Mouse (Mus musculus) embryonic fibroblast, embryonic 13.5 days (primary cell): ENCODE data around the gene Boll. TPM values are rescaled to one million over a fixed set of nuclear protein-coding genes. Genes with fewer than 3 reads are reported as not detected.
"Not testable (repeated sequence)": the region's sequence is repeated elsewhere in the genome, so short reads cannot be mapped to it uniquely, and the experiment has no call there.

ENCODE experiments used
- H3K27ac ChIP-seq: 2 replicates; pipeline ENCODE4 v1.5.1; 2012; ENCODE audit warnings: low read length, control low read depth, inconsistent platforms; ENCODE audit not compliant: insufficient read depth
- H3K4me1 ChIP-seq: 2 replicates; pipeline ENCODE4 v1.6.1; 2011; ENCODE audit warnings: low read length; ENCODE audit not compliant: control insufficient read depth, insufficient read depth
- H3K4me3 ChIP-seq: 2 replicates; pipeline ENCODE4 v1.5.1; 2011; ENCODE audit warnings: mild to moderate bottlenecking, control low read depth, low read length; ENCODE audit not compliant: insufficient read depth
- CTCF ChIP-seq: IDR thresholded peaks from 2 replicates; pipeline ENCODE4 v1.5.1; 2011; ENCODE audit warnings: mild to moderate bottlenecking, control low read depth, low read length, moderate library complexity, borderline replicate concordance; ENCODE audit not compliant: insufficient read depth
- POLR2A ChIP-seq: IDR thresholded peaks from 2 replicates; pipeline ENCODE4 v1.6.1; 2011; ENCODE audit warnings: low read depth, mild to moderate bottlenecking, control low read depth, low read length, moderate library complexity
- polyA plus RNA-seq: library from polyadenylated mRNA; stranded (reverse); fragments of >200 nt; gene quantifications from 2 replicates; pipeline ENCODE4 v1.2.4, GENCODE M21; 2011; ENCODE audit warnings: low read depth; ENCODE audit not compliant: missing spikeins, insufficient read length

Boll gene
- polyA plus RNA-seq, 1 experiment: not detected

DNA sequence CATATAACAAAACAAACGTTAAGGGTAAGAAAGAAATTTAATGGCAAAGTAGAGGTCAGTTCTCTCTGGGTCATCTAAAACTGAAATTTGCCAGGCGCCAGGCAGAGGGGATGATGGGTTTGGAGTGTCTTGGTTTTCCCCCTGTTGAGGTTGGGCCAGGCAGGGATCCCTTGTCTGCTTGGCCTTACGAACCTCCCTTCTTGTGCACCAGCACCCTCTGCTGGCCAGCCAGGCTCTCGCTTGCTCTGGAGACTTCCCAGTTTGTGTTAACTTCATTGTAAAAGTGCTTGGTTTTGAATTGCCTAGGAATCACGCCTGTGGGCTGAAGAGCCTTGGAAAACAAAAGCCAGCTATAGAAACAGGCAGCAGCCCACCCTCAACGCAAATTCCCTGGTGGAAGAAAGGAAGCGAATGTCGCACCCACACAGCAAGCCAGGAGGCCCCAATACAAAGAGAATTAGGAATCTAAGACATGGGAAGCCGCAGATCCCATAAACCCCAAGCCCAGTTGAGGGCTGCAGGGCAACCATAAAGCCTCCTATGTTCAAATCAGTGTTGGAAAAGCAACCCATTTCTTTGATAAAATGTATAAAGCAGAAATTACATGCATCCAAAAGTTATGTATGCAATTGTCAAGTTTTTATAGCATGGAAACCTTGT, 20.0 kb upstream of the Boll start:
- H3K27ac ChIP-seq: no peak overlapping the region
- TF ChIP-seq POLR2A (no peak), CTCF (peak; percentile 94)
- H3K4me1 ChIP-seq: no peaks in the 10 kb centered on the region

GRCm38 (mm10) chr1:55380527-55380926, 17.3 kb upstream of the Boll start:
- Histone ChIP-seq H3K4me3 (no peak overlapping the region), H3K4me1 (no peaks in the 10 kb centered on the region), H3K27ac (no peak overlapping the region)
- TF ChIP-seq POLR2A (no peak), CTCF (no peak)

More for the DNA sequence above, 20.0 kb upstream of the Boll start:
- no peak overlapping the region for H3K4me3 ChIP-seq

DNA sequence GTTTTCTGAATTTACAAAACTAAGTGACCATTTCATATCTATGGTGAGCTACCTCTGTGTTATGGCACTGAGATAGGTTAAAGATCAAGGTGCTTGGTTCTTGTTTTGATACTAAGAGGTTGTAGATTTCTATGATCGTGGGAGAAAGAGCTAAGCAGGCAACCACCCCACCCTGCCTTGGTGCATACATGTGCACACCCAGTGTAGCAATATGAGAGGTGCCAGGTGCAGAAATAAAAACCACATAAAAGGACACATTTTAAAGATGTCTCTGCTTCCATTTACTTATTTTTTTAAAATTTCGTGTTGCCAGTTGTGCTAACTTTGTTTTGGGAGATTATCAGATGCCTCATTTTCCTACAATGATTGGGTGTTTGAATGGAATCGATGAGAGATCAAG, 9.4 kb upstream of the Boll start:
- H3K4me3 ChIP-seq: no peak overlapping the region
- H3K4me1 ChIP-seq: no peaks in the 10 kb centered on the region
- H3K27ac ChIP-seq: no peak overlapping the region
- TF ChIP-seq POLR2A: no peak
- no peak for TF ChIP-seq CTCF

GRCm38 (mm10) chr1:55363586-55363985, 317 bp upstream of the Boll start:
- TF ChIP-seq POLR2A (no peak), CTCF (no peak)
- H3K4me3 ChIP-seq: peak overlapping the region; percentile 34
- H3K4me1 ChIP-seq: no peaks in the 10 kb centered on the region
- no peak overlapping the region for H3K27ac ChIP-seq

DNA sequence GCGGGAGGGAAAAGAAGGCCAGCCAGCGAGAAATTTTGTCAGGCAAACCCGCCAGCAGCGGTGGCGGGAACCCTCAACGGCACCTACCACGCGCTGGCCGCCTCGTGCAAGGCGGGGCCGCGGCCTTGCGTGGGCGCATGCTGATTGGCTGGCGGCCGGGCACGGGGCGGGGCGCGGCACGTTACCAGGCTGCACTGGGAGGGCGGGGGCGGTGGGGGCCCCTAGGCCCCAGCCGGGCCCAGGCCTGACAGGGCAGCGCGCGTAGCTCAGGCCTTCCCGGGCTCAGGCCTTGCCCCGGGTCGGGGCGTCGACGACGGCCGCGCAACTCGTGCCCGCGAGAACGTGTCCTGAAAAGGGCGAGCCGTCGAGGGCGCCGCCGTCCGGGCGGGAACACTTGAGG, 635 bp downstream of the Boll start:
- TF ChIP-seq CTCF (no peak), POLR2A (no peak)
- Histone ChIP-seq H3K27ac (no peak overlapping the region), H3K4me3 (no peak overlapping the region), H3K4me1 (no peaks in the 10 kb centered on the region)

DNA sequence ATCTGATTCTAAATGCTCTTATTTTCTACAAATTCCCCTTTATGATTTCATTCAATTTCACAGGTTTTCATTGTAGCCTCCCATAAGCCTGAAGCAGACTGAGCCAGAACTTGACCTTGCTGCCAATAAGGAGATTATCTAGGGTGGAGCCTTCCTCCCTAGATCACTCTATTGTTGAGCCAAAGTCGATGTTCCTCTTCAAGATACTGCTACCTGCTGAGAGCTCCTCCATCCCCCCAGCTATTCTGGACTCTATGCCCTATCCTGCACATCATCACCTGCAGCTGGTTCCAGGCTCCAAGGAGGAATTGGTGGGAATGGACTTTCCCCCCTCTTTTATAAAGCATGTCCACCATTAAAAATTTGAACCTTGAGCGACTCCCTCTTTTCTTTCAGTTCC, 11.4 kb downstream of the Boll start:
- not testable (repeated sequence) for H3K27ac ChIP-seq, H3K4me1 ChIP-seq, H3K4me3 ChIP-seq

DNA sequence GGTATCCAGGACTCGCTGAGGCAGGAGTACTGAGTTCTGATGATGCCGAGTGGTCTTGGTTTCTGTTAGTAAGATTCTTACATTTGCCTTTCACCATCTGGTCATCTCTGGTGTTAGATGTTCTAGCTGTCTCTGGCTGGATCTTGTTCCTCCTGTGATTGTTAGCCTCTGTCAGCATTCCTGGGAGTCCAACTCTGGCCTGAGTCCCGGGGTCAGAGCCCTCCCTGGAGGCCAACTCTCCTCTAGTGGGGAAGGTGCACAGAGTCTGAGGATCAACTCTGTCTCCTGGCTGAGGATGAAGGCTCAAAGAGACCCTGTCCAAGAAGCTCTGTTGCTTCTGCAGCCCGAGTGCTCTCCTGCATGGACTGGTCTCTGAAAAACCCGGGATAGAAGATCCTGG, 37.8 kb downstream of the Boll start:
- not testable (repeated sequence) for H3K27ac ChIP-seq, H3K4me3 ChIP-seq, H3K4me1 ChIP-seq

DNA sequence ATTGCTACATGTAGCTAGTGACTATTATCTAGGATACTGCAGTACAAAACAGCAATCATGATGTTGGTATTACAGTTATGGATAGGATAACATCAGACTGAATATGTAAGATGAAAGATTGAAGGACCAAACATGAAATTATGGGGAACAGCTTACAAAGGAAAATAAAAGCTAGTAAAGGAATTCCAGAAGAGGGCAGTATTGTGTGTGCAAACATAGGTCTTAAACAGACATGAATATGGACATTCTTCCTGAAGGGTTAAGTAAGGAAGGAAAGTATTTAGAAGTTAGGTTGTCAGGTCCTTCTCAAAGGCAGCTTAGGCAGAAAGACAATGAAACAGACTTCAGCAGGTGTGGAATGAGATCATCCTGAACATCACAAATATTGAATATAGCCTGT, 62.2 kb downstream of the Boll start:
- H3K27ac ChIP-seq: no peak overlapping the region
- H3K4me3 ChIP-seq: no peak overlapping the region
- no peaks in the 10 kb centered on the region for H3K4me1 ChIP-seq
- TF ChIP-seq POLR2A (no peak), CTCF (no peak)

DNA sequence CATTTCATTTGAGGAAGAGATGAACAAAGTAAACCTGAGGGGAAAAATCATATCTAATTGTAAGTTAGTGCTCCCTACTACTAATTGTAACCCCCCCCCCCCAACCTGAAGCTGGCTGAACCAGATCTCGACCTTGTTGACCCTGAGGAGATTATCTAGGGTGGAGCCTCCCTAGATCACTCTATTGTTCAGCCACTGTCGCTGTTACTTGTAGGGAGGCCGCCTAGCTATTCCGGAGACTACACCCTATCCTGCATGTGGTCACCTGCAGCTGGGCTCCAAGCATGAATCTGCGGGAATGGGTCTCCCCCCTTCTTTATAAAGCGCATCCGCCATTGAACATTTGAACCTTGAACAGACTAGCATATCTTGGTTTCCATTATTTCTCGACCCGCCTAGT, 84.2 kb downstream of the Boll start:
- no peak overlapping the region for H3K27ac ChIP-seq
- H3K4me1 ChIP-seq: no peaks in the 10 kb centered on the region
- no peak for TF ChIP-seq POLR2A
- no peak for TF ChIP-seq CTCF
- H3K4me3 ChIP-seq: no peak overlapping the region

- Histone ChIP-seq H3K27ac (no peak overlapping the region), H3K4me1 (no peaks in the 10 kb centered on the region), H3K4me3 (no peak overlapping the region)
- TF ChIP-seq CTCF: no peak
- no peak for TF ChIP-seq POLR2A
These were observed 97.8 kb downstream of the Boll start for GRCm38 (mm10) chr1:55265447-55265846.

DNA sequence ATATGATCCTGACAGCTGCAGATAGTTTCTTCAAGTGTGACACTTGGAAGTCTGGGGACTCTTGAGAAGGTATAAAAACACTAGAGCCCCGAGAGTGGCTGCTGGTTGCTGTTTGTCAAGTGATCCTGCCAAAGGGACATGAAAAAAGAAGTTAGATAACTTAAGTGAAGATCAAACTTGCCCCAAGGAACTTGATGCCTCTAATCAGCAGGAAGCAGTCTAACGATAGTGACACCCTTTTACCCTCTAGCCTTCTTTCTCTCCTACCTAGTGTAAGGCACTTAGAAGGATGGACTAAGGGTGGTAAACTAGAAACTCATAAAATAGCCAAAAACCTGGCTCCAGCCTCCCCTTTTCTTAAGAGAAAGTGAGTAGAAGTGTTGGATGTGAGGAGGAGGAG, 98.9 kb downstream of the Boll start:
- no peak for TF ChIP-seq POLR2A
- TF ChIP-seq CTCF: no peak

More for the DNA sequence above, 98.9 kb downstream of the Boll start:
- peaks cover under 1% of the 10 kb centered on the region; the same call in 1 of the 2 replicates for H3K4me1 ChIP-seq
- no peak overlapping the region for H3K27ac ChIP-seq
- H3K4me3 ChIP-seq: no peak overlapping the region
